Mouse (Mus musculus) small intestine, adult 2 months (tissue): ENCODE measurements around the gene Vamp4.

ENCODE experiments used
- CTCF ChIP-seq: fragments of 200-500 bp; IDR thresholded peaks from 2 replicates; pipeline ENCODE4 v1.5.1; 2012; ENCODE audit warnings: low read depth, mild to moderate bottlenecking, control low read depth, inconsistent platforms, low read length, moderate library complexity, mixed read lengths; ENCODE audit not compliant: insufficient replicate concordance, insufficient read length; ENCODE audit errors: extremely low read depth
- POLR2A ChIP-seq: fragments of 200-500 bp; IDR thresholded peaks from 2 replicates; pipeline ENCODE4 v1.6.1; 2012; ENCODE audit warnings: low read depth, mild to moderate bottlenecking, control low read depth, inconsistent platforms, low read length, moderate library complexity

- no peak for TF ChIP-seq CTCF
- TF ChIP-seq POLR2A = no peak
Measured at GRCm38 (mm10) chr1:162533766-162534560, 36.4 kb upstream of the Vamp4 start.
